Mouse (Mus musculus) thymus, adult 2 months (tissue): ENCODE measurements around the gene Rap1gap2.

Source experiments
- CTCF ChIP-seq: fragments of 200-500 bp; IDR thresholded peaks from 2 replicates; pipeline ENCODE4 v1.5.1; 2012; ENCODE audit warnings: mild to moderate bottlenecking, control low read depth, low read length, moderate library complexity, borderline replicate concordance; ENCODE audit not compliant: control insufficient read depth, poor library complexity, insufficient read depth; ENCODE audit errors: extremely low read depth
- POLR2A ChIP-seq: fragments of 200-500 bp; IDR thresholded peaks from 2 replicates; pipeline ENCODE4 v1.6.1; 2012; ENCODE audit warnings: mild to moderate bottlenecking, low read length, control low read depth, moderate library complexity; ENCODE audit not compliant: control insufficient read depth, poor library complexity, insufficient read depth; ENCODE audit errors: extremely low read depth

DNA sequence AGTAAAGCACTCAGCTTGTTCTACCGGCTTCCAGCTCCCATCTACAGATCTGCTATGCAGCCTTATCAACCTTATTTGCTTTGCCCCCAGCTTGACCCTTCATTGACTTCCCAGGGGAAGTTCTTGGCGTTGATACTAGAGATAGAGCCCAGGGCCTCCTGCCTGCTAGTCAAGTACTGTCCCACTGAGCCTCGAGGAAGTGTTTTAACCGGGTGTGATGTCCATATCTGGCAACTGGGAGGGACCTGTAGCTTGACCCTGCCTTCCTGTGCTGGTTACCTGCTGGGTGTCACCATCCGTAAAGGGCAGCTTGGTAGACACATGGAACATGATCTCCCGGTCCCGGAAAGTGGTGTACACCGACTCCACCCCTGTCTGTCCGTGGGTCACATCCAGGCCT is 196.6 kb downstream of the Rap1gap2 start:
- TF ChIP-seq POLR2A, result no peak
- TF ChIP-seq CTCF, result no peak
